Mouse (Mus musculus) spleen, adult 2 months (tissue): Measurements from ENCODE around the gene Hist1h2bb. TPM values are rescaled to one million over a fixed set of nuclear protein-coding genes. Genes with fewer than 3 reads are reported as not detected.
"Not testable (repeated sequence)": the region's sequence is repeated elsewhere in the genome, so short reads cannot be mapped to it uniquely, and the experiment has no call there.

ENCODE experiments used
- DNase-seq, 2 experiments: peaks; one replicate each; pipeline versions ENCODE4 v3.0.0 to v3.0.0-alpha.2; 2012 to 2021; ENCODE audit warnings: low spot score in 2 of 2, low read depth in 1 of 2
- H3K27ac ChIP-seq: fragments of 200-500 bp; 2 replicates; pipeline ENCODE4 v1.5.1; 2012; ENCODE audit warnings: low read length, inconsistent platforms; ENCODE audit not compliant: insufficient read depth
- H3K27me3 ChIP-seq: fragments of 200-500 bp; 2 replicates; pipeline ENCODE4 v1.6.1; 2012; ENCODE audit warnings: mild to moderate bottlenecking, moderate library complexity, low read length, inconsistent platforms; ENCODE audit not compliant: control insufficient read depth, insufficient read depth
- H3K36me3 ChIP-seq: fragments of 200-500 bp; 2 replicates; pipeline ENCODE4 v1.6.1; 2012; ENCODE audit warnings: mild to moderate bottlenecking, low read length, inconsistent platforms; ENCODE audit not compliant: control insufficient read depth, insufficient read depth
- H3K4me1 ChIP-seq: fragments of 200-500 bp; 2 replicates; pipeline ENCODE4 v1.6.1; 2011; ENCODE audit warnings: inconsistent platforms; ENCODE audit not compliant: control insufficient read depth, insufficient read depth, insufficient read length
- H3K4me3 ChIP-seq: fragments of 200-500 bp; 2 replicates; pipeline ENCODE4 v1.5.1; 2011; ENCODE audit warnings: mild to moderate bottlenecking, inconsistent platforms; ENCODE audit not compliant: insufficient read depth, insufficient read length; ENCODE audit errors: extremely low read depth
- CTCF ChIP-seq: fragments of 200-500 bp; IDR thresholded peaks from 2 replicates; pipeline ENCODE4 v1.5.1; 2011; ENCODE audit warnings: mild to moderate bottlenecking, inconsistent platforms; ENCODE audit not compliant: insufficient read depth, insufficient read length, insufficient replicate concordance; ENCODE audit errors: extremely low read depth
- POLR2A ChIP-seq: fragments of 200-500 bp; IDR thresholded peaks from 2 replicates; pipeline ENCODE4 v1.6.1; 2011; ENCODE audit warnings: low read depth, low read length, inconsistent platforms
- WGBS: fragments of 180-500 bp; shearing (Covaris S2); methylation state at CpG from one replicate; pipeline ENCODE4 v1.1.7; 2018; 5-methylcytosine and 5-hydroxymethylcytosine counted together
- polyA plus RNA-seq: library from polyadenylated mRNA; depleted of rRNA; stranded (reverse); fragments of >200 nt; gene quantifications from 2 replicates; pipeline ENCODE4 v1.2.3, GENCODE M21; 2012

Hist1h2bb gene
- polyA plus RNA-seq, 1 experiment, result 23.7 TPM

DNA sequence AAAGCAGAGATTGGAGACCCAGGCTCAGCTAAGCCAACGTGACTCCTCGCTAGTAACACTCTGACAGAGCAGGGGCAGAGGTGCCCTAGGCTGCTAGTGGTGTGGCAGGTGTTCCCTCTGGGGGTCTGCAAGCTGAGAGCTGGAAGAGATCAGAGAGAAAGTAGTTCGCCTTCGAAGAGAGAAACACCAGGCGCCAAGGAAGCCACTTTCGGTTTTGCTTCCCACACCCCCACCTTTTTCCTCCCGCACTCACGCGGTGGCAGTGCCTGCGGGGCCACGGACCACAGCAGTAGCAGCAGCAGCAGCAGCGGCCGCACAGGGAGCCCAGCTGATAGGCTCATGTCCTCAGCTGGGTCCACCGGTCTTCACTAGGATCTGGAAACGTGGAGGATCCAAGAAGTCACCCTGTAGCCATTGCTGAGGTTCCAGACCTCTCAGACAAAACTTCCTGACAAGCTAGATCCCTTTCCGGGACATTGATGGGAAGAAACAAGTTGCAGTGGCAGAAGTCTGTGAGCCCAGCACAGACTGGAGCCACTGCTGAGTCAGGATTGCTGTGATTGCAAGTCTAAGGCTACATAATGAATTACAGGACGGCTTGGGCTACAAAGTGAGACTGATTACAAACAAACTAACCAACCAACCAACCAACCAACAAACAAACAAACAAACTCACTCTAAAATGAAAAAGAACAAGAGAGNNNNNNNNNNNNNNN lies 36.0 kb upstream of the Hist1h2bb start, which contains the start of gene Hfe:
TSS of gene Hfe (minus strand) at position 481 of the 716 bp plus-strand sequence.
- Histone ChIP-seq H3K36me3 (no peaks in the 10 kb centered on the region), H3K4me1 (peaks cover 6% of the 10 kb centered on the region; the same call in 1 of the 2 replicates), H3K27ac (peak within 1 kb of the TSS; percentile 85), H3K4me3 (peak within 1 kb of the TSS; percentile 76), H3K27me3 (no peaks in the 10 kb centered on the region)
- TF ChIP-seq CTCF, result no peak
- TF ChIP-seq POLR2A, result no peak; the same call in 1 of the 2 replicates
- 4% methylated on average over 17 of the region's 17 CpGs for WGBS
- DNase-seq, result peak; percentile 45 to 62

DNA sequence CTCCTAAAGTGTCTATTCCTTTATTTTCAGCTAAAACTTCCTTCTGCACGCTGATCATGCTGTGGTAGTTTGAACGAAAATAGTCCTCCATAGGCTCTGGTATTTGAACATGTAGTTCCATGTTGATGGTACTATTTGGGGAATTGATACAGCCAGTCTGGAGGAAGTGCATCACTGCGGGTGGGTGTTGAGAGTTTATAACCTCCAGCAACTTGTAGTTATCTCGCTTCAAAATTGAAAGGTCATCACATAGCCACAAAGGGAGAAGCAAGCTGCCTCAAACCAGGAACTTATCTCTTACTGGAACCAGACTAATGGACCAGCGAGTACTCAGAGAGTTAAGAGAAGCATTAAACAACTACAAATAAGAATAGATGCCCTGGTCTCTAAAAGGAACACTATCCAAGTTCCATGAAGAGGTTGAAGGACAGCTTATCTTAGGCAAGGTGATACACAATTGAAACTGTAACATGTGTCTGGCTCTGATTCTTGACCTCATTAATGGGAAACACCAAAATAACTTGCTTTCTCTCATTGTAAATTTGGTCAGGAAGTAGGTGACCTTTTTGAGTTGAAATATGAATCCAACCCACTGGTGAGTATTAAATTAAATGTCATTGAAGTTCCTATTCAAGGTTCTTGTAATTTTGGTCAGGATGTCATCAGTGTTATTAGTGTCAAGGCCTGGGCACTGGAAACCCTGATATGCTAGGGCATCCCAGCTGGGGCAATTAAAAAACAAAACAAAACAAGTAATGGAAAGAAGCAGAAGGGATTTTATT lies 30.1 kb upstream of the Hist1h2bb start:
- peak overlapping the region; percentile 70; the same call in 1 of the 2 replicates for H3K27ac ChIP-seq
- no peaks in the 10 kb centered on the region for H3K27me3 ChIP-seq
- no peak for TF ChIP-seq CTCF
- TF ChIP-seq POLR2A, result no peak
- 58% methylated on average over 5 of the region's 5 CpGs for WGBS
- no peak overlapping the region for H3K4me3 ChIP-seq
- no peak for DNase-seq
- H3K4me1 ChIP-seq, result peaks cover 4% of the 10 kb centered on the region; the same call in 1 of the 2 replicates
- no peaks in the 10 kb centered on the region for H3K36me3 ChIP-seq

DNA sequence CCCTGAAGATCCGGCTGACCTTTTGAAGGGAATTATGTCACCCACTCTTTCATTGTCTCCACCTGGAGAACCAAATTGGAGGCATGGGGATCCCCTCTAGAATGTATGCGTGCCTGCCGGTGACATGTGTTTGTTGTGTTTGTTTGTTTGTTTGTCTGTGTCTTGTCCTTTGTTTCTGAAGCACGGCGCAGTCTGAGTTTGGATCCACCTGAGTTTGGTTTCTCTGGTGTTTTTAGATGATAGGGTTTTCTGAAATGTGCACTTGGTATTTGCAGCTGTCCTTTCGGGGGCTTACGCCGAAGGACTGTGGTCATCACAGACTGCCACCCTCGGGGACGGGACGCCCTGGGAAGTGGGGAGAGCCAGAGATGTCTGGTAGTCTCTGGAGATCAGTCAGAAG lies 29.4 kb upstream of the Hist1h2bb start:
- Histone ChIP-seq H3K27ac (peak overlapping the region; percentile 70), H3K36me3 (no peaks in the 10 kb centered on the region), H3K4me3 (no peak overlapping the region), H3K4me1 (peaks cover 1% of the 10 kb centered on the region; the same call in 1 of the 2 replicates), H3K27me3 (no peaks in the 10 kb centered on the region)
- DNase-seq, result no peak
- TF ChIP-seq CTCF (no peak), POLR2A (no peak)
- WGBS, result 72% methylated on average over 11 of the region's 11 CpGs

DNA sequence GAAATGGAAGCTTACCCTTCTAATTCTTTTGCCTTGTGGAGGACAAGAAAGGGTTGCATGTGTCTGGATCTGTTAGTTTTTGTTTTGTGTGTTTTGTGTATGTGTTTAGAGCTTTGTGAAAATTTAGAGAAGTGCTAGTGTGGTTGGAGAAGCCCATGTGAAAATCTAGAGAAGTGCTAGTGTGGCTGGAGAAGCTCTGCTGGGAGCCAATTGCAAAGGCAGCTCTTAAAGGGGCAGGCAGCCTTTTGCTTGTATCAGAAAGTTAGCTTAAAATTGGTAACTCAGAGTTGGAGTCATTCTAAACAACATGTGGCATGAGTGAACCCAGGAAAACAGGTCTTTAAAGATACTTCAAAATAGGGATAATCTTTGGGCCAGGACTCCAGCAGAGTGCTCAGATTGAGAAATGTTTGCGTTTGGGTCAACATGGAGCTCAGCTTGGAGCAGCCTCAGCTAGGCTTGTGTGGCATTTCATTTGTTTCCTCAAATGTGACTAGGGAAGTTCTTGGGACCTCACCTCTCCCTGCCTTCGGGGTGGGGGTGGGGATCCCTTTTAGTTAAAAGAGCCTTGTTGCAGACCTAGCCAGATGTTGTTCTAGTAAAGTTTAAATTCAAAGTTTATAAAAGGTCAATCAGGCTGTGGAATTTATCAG lies 28.8 kb upstream of the Hist1h2bb start:
- H3K27me3 ChIP-seq, DNase-seq, H3K36me3 ChIP-seq, H3K4me1 ChIP-seq, H3K4me3 ChIP-seq: not testable (repeated sequence)
- WGBS, result 45% methylated on average over 2 of the region's 2 CpGs
- H3K27ac ChIP-seq, result peak overlapping the region; percentile 70

DNA sequence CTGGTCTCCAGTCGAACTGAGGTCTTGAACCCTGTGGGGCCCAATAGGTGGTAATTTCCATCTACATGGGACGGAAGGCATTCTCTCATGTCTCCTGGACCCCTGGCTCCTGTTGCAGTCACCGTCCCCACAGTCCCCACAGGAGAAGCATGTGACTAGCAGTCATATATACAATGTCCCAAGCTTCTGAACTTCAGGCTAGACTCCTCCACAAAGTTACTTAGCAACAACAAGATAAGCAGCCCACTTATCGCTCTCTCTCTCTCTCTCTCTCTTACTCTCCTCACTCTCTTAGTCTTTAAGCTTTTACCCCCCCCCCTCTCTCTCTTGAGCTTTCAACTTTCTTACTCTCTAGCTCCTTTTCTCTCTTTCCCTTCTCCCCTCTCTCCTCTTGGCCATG lies 22.3 kb upstream of the Hist1h2bb start:
- H3K4me1 ChIP-seq, result no peaks in the 10 kb centered on the region; the same call in 1 of the 2 replicates
- DNase-seq, result no peak
- no peaks in the 10 kb centered on the region for H3K36me3 ChIP-seq
- TF ChIP-seq CTCF (no peak), POLR2A (no peak)
- WGBS, result 87% methylated on average over 4 of the region's 4 CpGs
- no peak overlapping the region for H3K4me3 ChIP-seq
- no peak overlapping the region for H3K27ac ChIP-seq
- no peaks in the 10 kb centered on the region for H3K27me3 ChIP-seq

DNA sequence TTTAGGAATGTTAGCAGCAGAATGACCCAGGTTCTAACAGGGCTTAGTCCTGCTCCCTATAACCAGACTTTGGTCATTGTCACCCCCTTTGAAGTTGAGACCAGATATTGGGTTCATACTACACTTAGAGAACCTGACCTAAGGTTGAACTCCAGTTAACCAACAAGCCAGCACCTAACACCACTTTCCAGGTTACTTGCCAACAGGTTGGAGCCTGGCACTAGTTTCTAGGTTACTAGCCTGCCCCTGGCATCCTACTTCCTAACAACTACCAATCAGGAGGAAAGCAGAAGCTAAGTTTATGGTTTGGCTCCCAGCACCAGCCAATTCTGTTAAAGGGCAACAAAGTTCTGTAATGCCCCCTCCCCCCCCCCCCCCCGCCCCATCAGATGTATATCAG lies 21.3 kb upstream of the Hist1h2bb start:
- Histone ChIP-seq H3K27ac (no peak overlapping the region), H3K4me1 (no peaks in the 10 kb centered on the region; the same call in 1 of the 2 replicates), H3K27me3 (no peaks in the 10 kb centered on the region), H3K4me3 (no peak overlapping the region), H3K36me3 (no peaks in the 10 kb centered on the region)
- no peak for TF ChIP-seq POLR2A
- TF ChIP-seq CTCF, result no peak
- no peak for DNase-seq
- 56% methylated on average over 1 of the region's 1 CpGs for WGBS
